Mouse (Mus musculus) c-Kit-positive CD71-positive TER-119-positive erythroid progenitor cells, embryonic 14.5 days (primary cell): ENCODE measurements around the gene Zfp973.
"Not testable (repeated sequence)": the region's sequence is repeated elsewhere in the genome, so short reads cannot be mapped to it uniquely, and the experiment has no call there.

ENCODE experiments used
- DNase-seq: peaks from one replicate; pipeline ENCODE4 v3.0.0-alpha.2; 2013; ENCODE audit warnings: low spot score

Zfp973 gene

GRCm38 (mm10) chr2:176670222-176670621 lies at the start of gene Zfp973:
Gene Zfp973 (plus strand): TSS chr2:176670522.
- DNase-seq = not testable (repeated sequence)

GRCm38 (mm10) chr2:176636244-176636643 lies 34.1 kb upstream of the Zfp973 start, which contains the start of gene Gm14308:
Gene Gm14308 (minus strand): TSS chr2:176636344.
- DNase-seq = not testable (repeated sequence)

DNA sequence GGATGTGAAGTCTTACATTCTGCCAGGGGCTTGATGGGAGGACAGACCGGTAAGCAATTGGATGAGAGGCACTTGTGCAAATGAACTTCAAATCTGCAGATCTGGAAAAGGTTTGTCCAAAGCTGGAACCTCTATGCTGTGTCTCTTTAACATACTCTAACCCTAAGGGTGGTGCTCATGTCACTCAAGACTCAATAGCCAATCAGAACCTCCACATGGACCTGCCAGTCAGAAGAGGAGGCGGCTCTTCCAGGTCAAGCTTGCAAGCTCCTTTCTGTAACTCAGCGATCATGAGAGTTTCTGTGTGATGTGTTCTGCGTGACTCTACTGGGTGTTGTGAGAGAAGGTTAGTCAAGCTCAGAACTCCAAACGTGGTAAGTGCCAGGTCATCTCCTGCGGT lies 37.7 kb downstream of the Zfp973 start, which contains the start of gene Gm14305:
Gene Gm14305 (plus strand): TSS at position 278 of the 400 bp plus-strand sequence.
- DNase-seq = not testable (repeated sequence)
